Mouse (Mus musculus) ES-E14 (cell line): ENCODE data around the gene Lrp1. TPM values are rescaled to one million over a fixed set of nuclear protein-coding genes. Genes with fewer than 3 reads are reported as not detected.

ENCODE experiments used
- DNase-seq: peaks from one replicate; pipeline ENCODE4 v3.0.0-alpha.2; 2013; ENCODE audit warnings: low read depth, low spot score
- H3K27ac ChIP-seq: 2 replicates; pipeline ENCODE4 v1.5.1; 2012; ENCODE audit warnings: low read depth, mild to moderate bottlenecking, low read length, moderate library complexity, mixed read lengths; ENCODE audit not compliant: poor library complexity, insufficient read depth, severe bottlenecking
- H3K36me3 ChIP-seq: 2 replicates; pipeline ENCODE4 v1.6.1; 2012; ENCODE audit warnings: mild to moderate bottlenecking, low read length, moderate library complexity, mixed read lengths; ENCODE audit not compliant: control insufficient read depth, poor library complexity, insufficient read depth, severe bottlenecking
- H3K4me1 ChIP-seq, 2 experiments: fragments of 150-350 bp in 1 of 2; sonication (generic) in 1 of 2; 2 replicates each; pipeline ENCODE4 v1.6.1; 2012; ENCODE audit warnings: low read length in 2 of 2, mild to moderate bottlenecking in 1 of 2, mixed read lengths in 1 of 2; ENCODE audit not compliant: control insufficient read depth in 2 of 2, insufficient read depth in 2 of 2, poor library complexity in 1 of 2
- H3K4me3 ChIP-seq, 2 experiments: fragments of 150-350 bp in 1 of 2; sonication (generic) in 1 of 2; 2 replicates each; pipeline ENCODE4 v1.5.1; 2012; ENCODE audit warnings: low read length in 2 of 2, low read depth in 1 of 2, mild to moderate bottlenecking in 1 of 2, mixed read lengths in 1 of 2; ENCODE audit not compliant: insufficient read depth in 1 of 2, poor library complexity in 1 of 2, severe bottlenecking in 1 of 2
- H3K9ac ChIP-seq: 2 replicates; pipeline ENCODE4 v1.6.1; 2012; ENCODE audit warnings: low read depth, mild to moderate bottlenecking, low read length, mixed read lengths; ENCODE audit not compliant: poor library complexity, insufficient read depth, severe bottlenecking
- H3K9me3 ChIP-seq: fragments of 150-350 bp; sonication (generic); 2 replicates; pipeline ENCODE4 v1.6.1; 2012; ENCODE audit warnings: low read depth, mild to moderate bottlenecking, low read length; ENCODE audit not compliant: control insufficient read depth, insufficient read depth
- CHD2 ChIP-seq: IDR thresholded peaks from 2 replicates; pipeline ENCODE4 v1.6.1; 2014; ENCODE audit warnings: mild to moderate bottlenecking, low read depth, low read length, inconsistent platforms
- HCFC1 ChIP-seq: IDR thresholded peaks from 2 replicates; pipeline ENCODE4 v1.6.1; 2012; ENCODE audit warnings: low read length, inconsistent platforms, borderline replicate concordance; ENCODE audit not compliant: insufficient read depth
- MAFK ChIP-seq: IDR thresholded peaks from 2 replicates; pipeline ENCODE4 v1.6.1; 2014; ENCODE audit warnings: mild to moderate bottlenecking, low read depth, low read length, inconsistent platforms; ENCODE audit not compliant: insufficient read depth
- ZC3H11A ChIP-seq: IDR thresholded peaks from 2 replicates; pipeline ENCODE4 v1.6.1; 2012; ENCODE audit warnings: low read depth, mild to moderate bottlenecking, inconsistent platforms, low read length, borderline replicate concordance
- ZNF384 ChIP-seq: IDR thresholded peaks from 2 replicates; pipeline ENCODE4 v1.6.1; 2012; ENCODE audit warnings: low read depth, low read length, inconsistent platforms
- in situ Hi-C, 2 experiments: fragments of 600-800 bp; cut with MboI; formaldehyde crosslinking; loops; one replicate each; pipeline ENCODE4 v1.15.1; 2025; ENCODE audit warnings: low sequenced_read_pairs in 2 of 2, inconsistent platforms in 1 of 2; ENCODE audit not compliant: unreplicated experiment in 2 of 2
- total RNA-seq: library from RNA; depleted of rRNA; stranded (reverse); fragments of 300-350 nt; gene quantifications from 2 replicates; pipeline ENCODE4 v1.2.3, GENCODE M21; 2012

Gene Lrp1
- total RNA-seq, 1 experiment = 69.6 TPM

GRCm38 (mm10) chr10:127664166-127664565, 43.2 kb upstream of the Lrp1 start:
- DNase-seq = no peak
- TF ChIP-seq MAFK = no peak
- TF ChIP-seq HCFC1 = no peak
- TF ChIP-seq ZNF384 = no peak
- Histone ChIP-seq H3K9ac (no peak overlapping the region; the same call in 1 of the 2 replicates), H3K27ac (no peak overlapping the region), H3K9me3 (no peaks in the 10 kb centered on the region), H3K4me1 (peaks cover 0 to 35% of the 10 kb centered on the region in 2 experiments; a peak in 2 of 4 replicates), H3K36me3 (peaks cover 16% of the 10 kb centered on the region), H3K4me3 (peak overlapping the region; percentile 10 to 13; a peak in 2 of 4 replicates)
- in situ Hi-C loops = no loop called here

GRCm38 (mm10) chr10:127663590-127663989, 42.6 kb upstream of the Lrp1 start:
- Histone ChIP-seq H3K4me1 (peaks cover 0 to 32% of the 10 kb centered on the region in 2 experiments; a peak in 2 of 4 replicates), H3K4me3 (no peak overlapping the region), H3K27ac (no peak overlapping the region), H3K9me3 (no peaks in the 10 kb centered on the region), H3K36me3 (peaks cover 16% of the 10 kb centered on the region), H3K9ac (no peak overlapping the region; the same call in 1 of the 2 replicates)
- DNase-seq = no peak
- in situ Hi-C loops = no loop called here
- TF ChIP-seq ZNF384 = no peak
- TF ChIP-seq CHD2 = no peak
- no peak for TF ChIP-seq HCFC1
- no peak for TF ChIP-seq ZC3H11A

- no peaks in the 10 kb centered on the region for H3K9me3 ChIP-seq
- H3K4me3 ChIP-seq = peak overlapping the region; percentile 8 to 37; a peak in 3 of 4 replicates
- H3K27ac ChIP-seq = no peak overlapping the region
- peaks cover 0 to 32% of the 10 kb centered on the region in 2 experiments; a peak in 2 of 4 replicates for H3K4me1 ChIP-seq
- DNase-seq = no peak
- no peak overlapping the region for H3K9ac ChIP-seq
- in situ Hi-C loops = no loop called here
- TF ChIP-seq HCFC1 (no peak), MAFK (no peak), ZNF384 (no peak), ZC3H11A (no peak), CHD2 (no peak)
- H3K36me3 ChIP-seq = peaks cover 16% of the 10 kb centered on the region
Observed at GRCm38 (mm10) chr10:127662666-127663253, 41.8 kb upstream of the Lrp1 start.

- no peak for DNase-seq
- H3K36me3 ChIP-seq = peaks cover 16% of the 10 kb centered on the region
- no peak overlapping the region for H3K27ac ChIP-seq
- TF ChIP-seq MAFK = no peak
- no peak for TF ChIP-seq HCFC1
- no peak for TF ChIP-seq ZC3H11A
- no peak for TF ChIP-seq ZNF384
- no peak for TF ChIP-seq CHD2
- H3K4me3 ChIP-seq = peak overlapping the region; percentile 18 to 37
- peak overlapping the region; percentile 44; the same call in 1 of the 2 replicates for H3K9ac ChIP-seq
- H3K4me1 ChIP-seq = peaks cover 0 to 31% of the 10 kb centered on the region in 2 experiments; a peak in 2 of 4 replicates
- in situ Hi-C loops = no loop called here
- H3K9me3 ChIP-seq = no peaks in the 10 kb centered on the region
Observed at GRCm38 (mm10) chr10:127661915-127662663, 41.1 kb upstream of the Lrp1 start.
